Mouse (Mus musculus): ENCODE measurements around the gene B830017H08Rik. TPM values are rescaled to one million over a fixed set of nuclear protein-coding genes. Genes with fewer than 3 reads are reported as not detected.

The B830017H08Rik gene
- total and polyA plus RNA-seq, 3 experiments, result 0.08 TPM; not detected in 2

DNA sequence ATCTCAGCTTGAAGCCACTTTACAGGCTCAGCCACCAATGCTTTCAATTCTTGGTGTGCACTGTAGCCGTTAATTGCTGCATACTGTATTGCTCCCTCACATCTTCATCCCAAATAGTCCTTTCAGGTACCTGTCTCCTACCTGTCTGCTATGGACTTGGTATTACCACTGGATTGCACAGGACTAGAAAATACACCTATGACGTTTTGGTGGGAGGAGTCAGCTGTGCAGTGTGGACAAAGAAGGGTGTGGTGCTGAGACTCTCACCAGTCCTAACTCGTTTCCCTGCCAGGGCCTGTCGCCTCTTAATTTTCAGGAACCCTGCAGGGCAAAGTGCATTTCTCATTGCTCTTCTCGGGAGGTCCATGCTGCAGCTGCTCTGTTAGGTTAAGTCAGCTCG, 32.8 kb downstream of the B830017H08Rik start (continued):
- TF ChIP-seq POLR2A (IDR thresholded peaks at IDR 0.05; ENCODE audit: low read depth, low read length), result no peak

DNA sequence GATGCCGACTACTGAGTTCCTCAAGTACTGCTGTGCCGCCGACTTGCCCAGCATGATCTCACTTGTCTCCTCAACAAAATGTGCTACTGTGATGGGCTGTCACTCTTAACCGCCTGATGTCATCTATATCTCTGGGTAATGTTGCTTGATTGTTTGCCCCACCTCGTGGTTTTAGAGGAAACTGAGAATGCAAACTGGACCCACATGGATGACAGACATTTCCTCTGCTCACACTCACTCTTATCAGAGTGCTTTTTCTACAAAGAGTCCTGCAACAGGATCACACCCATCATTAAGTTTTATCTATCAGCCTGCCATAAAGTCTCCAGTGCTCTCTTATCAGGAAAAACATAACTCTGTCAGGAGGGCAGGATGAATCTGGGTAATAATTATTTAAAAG, 38.3 kb downstream of the B830017H08Rik start:
- Histone ChIP-seq H3K4me1 (ENCODE audit: control insufficient read depth in 1 of 2, insufficient read depth in 2 of 2) (peaks cover 0 to 13% of the 10 kb centered on the region in 2 experiments; a peak in 2 of 4 replicates), H3K4me3 (replicated peaks in 1 of 3; ENCODE audit: low read depth in 2 of 3, low read length in 2 of 3, poor library complexity in 1 of 3) (no peak overlapping the region), H3K36me3 (replicated peaks in 1 of 2; ENCODE audit: control insufficient read depth in 1 of 2, insufficient read depth in 1 of 2, low read length in 1 of 2) (peaks cover 29 to 81% of the 10 kb centered on the region in 2 experiments), H3K27me3 (replicated peaks) (no peaks in the 10 kb centered on the region), H3K9me3 (replicated peaks; ENCODE audit: low read length) (no peaks in the 10 kb centered on the region), H3K9ac (ENCODE audit: insufficient read depth, low read depth) (no peak overlapping the region), H3K79me2 (replicated peaks; ENCODE audit: control insufficient read depth, extremely low read depth, insufficient read depth, poor library complexity, severe bottlenecking) (peaks cover 15% of the 10 kb centered on the region), H3K27ac (ENCODE audit: insufficient read depth, low read depth) (no peak overlapping the region), H3K4me2 (ENCODE audit: insufficient read depth, low read depth, poor library complexity, severe bottlenecking) (no peak overlapping the region)
- no peak for DNase-seq (ENCODE audit: extremely low read depth)
- no peak for TF ChIP-seq NELFE (IDR thresholded peaks at IDR 0.05; ENCODE audit: low read depth, low read length)
- TF ChIP-seq USF1 (IDR thresholded peaks at IDR 0.05; ENCODE audit: low read depth, low read length), result no peak
- TF ChIP-seq TCF12 (IDR thresholded peaks at IDR 0.05; ENCODE audit: low read depth, low read length), result no peak
- no peak for TF ChIP-seq HCFC1 (IDR thresholded peaks at IDR 0.05; ENCODE audit: low read depth, low read length)
- TF ChIP-seq CHD1 (IDR thresholded peaks at IDR 0.05; ENCODE audit: low read depth, low read length), result no peak
- TF ChIP-seq JUND (conservative IDR thresholded peaks at IDR 0.05; ENCODE audit: low read depth, low read length), result no peak
- no peak for TF ChIP-seq RCOR1 (conservative IDR thresholded peaks at IDR 0.05; ENCODE audit: low read depth, low read length)
- no peak for TF ChIP-seq EP300 (IDR thresholded peaks at IDR 0.05; ENCODE audit: low read length)
- TF ChIP-seq ZC3H11A (IDR thresholded peaks at IDR 0.05; ENCODE audit: low read depth, low read length), result no peak
- TF ChIP-seq MAX (IDR thresholded peaks at IDR 0.05; ENCODE audit: low read length), result no peak
- no peak for TF ChIP-seq E2F4 (IDR thresholded peaks at IDR 0.05; ENCODE audit: insufficient replicate concordance, low read depth, low read length)
- no peak for TF ChIP-seq GABPA (IDR thresholded peaks at IDR 0.05; ENCODE audit: insufficient replicate concordance, low read depth, low read length)
- dilution Hi-C loops (cut with MboI; ENCODE audit: extremely low pct_ligation_motif_present, extremely low pct_unique_long_range_greater_than_20kb, low sequenced_read_pairs), result no loop called here
- in situ Hi-C loops (cut with MboI; ENCODE audit: low pct_ligation_motif_present, low pct_unique_long_range_greater_than_20kb, low sequenced_read_pairs), result no loop called here

DNA sequence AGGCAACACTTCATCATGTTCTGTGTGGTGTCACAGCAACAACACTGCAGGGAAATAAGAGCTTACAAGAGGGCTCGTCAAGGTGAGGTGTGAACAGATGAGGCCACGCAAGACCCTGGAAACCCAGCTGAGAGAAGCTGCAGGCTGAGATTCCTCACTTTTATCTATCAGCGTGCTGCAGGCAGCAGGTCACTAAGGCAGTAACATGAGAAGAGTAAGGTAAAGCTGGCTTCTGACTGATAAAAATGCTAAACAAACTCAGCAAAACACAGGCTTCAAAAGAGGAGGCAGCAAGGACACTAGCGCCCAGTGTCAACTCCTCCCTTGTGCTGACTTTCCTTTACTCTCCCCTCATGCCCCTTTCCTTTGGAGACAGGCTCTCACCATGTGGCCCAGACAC, 40.1 kb downstream of the B830017H08Rik start:
- no peak for DNase-seq (ENCODE audit: extremely low read depth)
- Histone ChIP-seq H3K9ac (ENCODE audit: insufficient read depth, low read depth) (no peak overlapping the region), H3K4me3 (replicated peaks in 1 of 3; ENCODE audit: low read depth in 2 of 3, low read length in 2 of 3, poor library complexity in 1 of 3) (no peak overlapping the region)

More for the DNA sequence above, 40.1 kb downstream of the B830017H08Rik start:
- Histone ChIP-seq H3K4me2 (ENCODE audit: insufficient read depth, low read depth, poor library complexity, severe bottlenecking) (no peak overlapping the region), H3K9me3 (replicated peaks; ENCODE audit: low read length) (no peaks in the 10 kb centered on the region), H3K4me1 (ENCODE audit: control insufficient read depth in 1 of 2, insufficient read depth in 2 of 2) (peaks cover 0 to 13% of the 10 kb centered on the region in 2 experiments; a peak in 2 of 4 replicates), H3K27ac (ENCODE audit: insufficient read depth, low read depth) (no peak overlapping the region), H3K27me3 (replicated peaks) (no peaks in the 10 kb centered on the region), H3K79me2 (replicated peaks; ENCODE audit: control insufficient read depth, extremely low read depth, insufficient read depth, poor library complexity, severe bottlenecking) (peaks cover 18% of the 10 kb centered on the region), H3K36me3 (replicated peaks in 1 of 2; ENCODE audit: control insufficient read depth in 1 of 2, insufficient read depth in 1 of 2, low read length in 1 of 2) (peaks cover 26 to 79% of the 10 kb centered on the region in 2 experiments)
- in situ Hi-C loops (cut with MboI; ENCODE audit: low pct_ligation_motif_present, low pct_unique_long_range_greater_than_20kb, low sequenced_read_pairs) (no loop called here), dilution Hi-C loops (cut with MboI; ENCODE audit: extremely low pct_ligation_motif_present, extremely low pct_unique_long_range_greater_than_20kb, low sequenced_read_pairs) (no loop called here)
- TF ChIP-seq SIN3A (IDR thresholded peaks at IDR 0.05; ENCODE audit: low read length) (no peak), MEF2A (IDR thresholded peaks at IDR 0.05; ENCODE audit: borderline replicate concordance, low read depth, low read length) (no peak)
